Mouse (Mus musculus) testis, adult 2 months (tissue): Measurements from ENCODE around the gene Tex14. TPM values are rescaled to one million over a fixed set of nuclear protein-coding genes. Genes with fewer than 3 reads are reported as not detected.

Experiments used
- H3K27ac ChIP-seq: fragments of 200-500 bp; 2 replicates; pipeline ENCODE4 v1.5.1; 2012; ENCODE audit warnings: low read depth, low read length; ENCODE audit not compliant: control insufficient read depth, insufficient read depth
- H3K27me3 ChIP-seq: fragments of 200-500 bp; 2 replicates; pipeline ENCODE4 v1.6.1; 2012; ENCODE audit warnings: mild to moderate bottlenecking, low read length, moderate library complexity; ENCODE audit not compliant: control insufficient read depth, insufficient read depth
- H3K36me3 ChIP-seq: fragments of 200-500 bp; 2 replicates; pipeline ENCODE4 v1.6.1; 2012; ENCODE audit warnings: mild to moderate bottlenecking, low read length; ENCODE audit not compliant: control insufficient read depth, insufficient read depth
- H3K4me1 ChIP-seq: fragments of 200-500 bp; 2 replicates; pipeline ENCODE4 v1.6.1; 2012; ENCODE audit warnings: low read length; ENCODE audit not compliant: control insufficient read depth, insufficient read depth
- H3K4me3 ChIP-seq: fragments of 200-500 bp; 2 replicates; pipeline ENCODE4 v1.5.1; 2012; ENCODE audit warnings: low read depth, mild to moderate bottlenecking, low read length, moderate library complexity, mixed read lengths; ENCODE audit not compliant: control insufficient read depth
- CTCF ChIP-seq: fragments of 200-500 bp; IDR thresholded peaks from 2 replicates; pipeline ENCODE4 v1.5.1; 2012; ENCODE audit warnings: low read depth, mild to moderate bottlenecking, inconsistent platforms, low read length, moderate library complexity; ENCODE audit not compliant: control insufficient read depth, insufficient read depth, insufficient replicate concordance
- POLR2A ChIP-seq: fragments of 200-500 bp; IDR thresholded peaks from 2 replicates; pipeline ENCODE4 v1.6.1; 2012; ENCODE audit warnings: low read depth, mild to moderate bottlenecking, inconsistent platforms, low read length, moderate library complexity; ENCODE audit not compliant: control insufficient read depth
- polyA plus RNA-seq: library from polyadenylated mRNA; depleted of rRNA; stranded (reverse); fragments of >200 nt; gene quantifications from 2 replicates; pipeline ENCODE4 v1.2.3, GENCODE M21; 2012

Tex14 gene
- polyA plus RNA-seq, 1 experiment: 28.4 TPM

DNA sequence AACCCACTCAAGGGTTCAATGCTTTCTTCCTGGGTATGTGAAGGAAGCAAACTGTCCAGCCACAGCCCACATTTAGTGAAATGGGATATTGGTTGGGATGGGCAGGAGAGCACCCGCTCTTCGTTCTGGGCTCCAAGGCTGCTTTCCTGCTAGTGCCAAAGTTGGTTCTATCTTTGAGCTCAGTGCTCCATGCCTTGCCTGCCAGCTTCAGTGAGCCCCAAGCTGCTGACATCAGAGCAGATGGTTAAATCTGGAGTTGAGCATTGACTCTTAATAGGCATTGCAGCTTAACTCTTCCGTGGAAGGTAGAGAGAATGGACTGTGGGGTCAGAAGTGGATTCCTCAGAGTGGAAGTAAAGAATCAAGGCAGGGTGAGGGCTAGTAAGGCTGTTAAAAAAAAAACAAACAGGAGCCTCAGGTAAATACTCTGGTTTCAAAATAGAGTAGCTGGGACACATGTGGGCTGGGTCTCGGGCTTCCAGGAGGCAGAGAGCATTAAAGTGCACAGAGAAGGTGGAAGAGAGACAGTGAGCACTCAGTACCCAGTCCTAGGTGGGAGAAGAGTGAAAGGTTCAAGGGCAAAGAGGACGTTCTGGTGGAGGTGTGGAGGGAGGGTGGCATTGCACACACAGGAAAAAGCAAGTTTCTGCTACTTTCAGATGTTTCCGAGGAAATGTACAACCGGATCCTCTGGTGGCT is 163.5 kb downstream of the Tex14 start, which contains the start of gene Sept4:
Gene Sept4 (plus strand): TSS at position 649 of the 699 bp plus-strand sequence.
- Histone ChIP-seq H3K27me3 (no peaks in the 10 kb centered on the region), H3K27ac (no peak within 1 kb of the TSS), H3K4me3 (peak within 1 kb of the TSS; percentile 62), H3K36me3 (no peaks in the 10 kb centered on the region), H3K4me1 (peaks cover 4% of the 10 kb centered on the region; the same call in 1 of the 2 replicates)
- no peak for TF ChIP-seq POLR2A
- TF ChIP-seq CTCF: no peak

GRCm38 (mm10) chr11:87570743-87571142 is 165.9 kb downstream of the Tex14 start:
- H3K4me1 ChIP-seq: peaks cover 4% of the 10 kb centered on the region; the same call in 1 of the 2 replicates
- TF ChIP-seq CTCF (no peak), POLR2A (no peak)
- H3K36me3 ChIP-seq: no peaks in the 10 kb centered on the region
- H3K27ac ChIP-seq: no peak overlapping the region
- H3K4me3 ChIP-seq: no peak overlapping the region
- H3K27me3 ChIP-seq: no peaks in the 10 kb centered on the region

GRCm38 (mm10) chr11:87571361-87571950 is 166.6 kb downstream of the Tex14 start:
- no peaks in the 10 kb centered on the region for H3K36me3 ChIP-seq
- TF ChIP-seq CTCF (no peak), POLR2A (no peak)
- no peak overlapping the region for H3K27ac ChIP-seq
- no peaks in the 10 kb centered on the region for H3K27me3 ChIP-seq
- no peak overlapping the region for H3K4me3 ChIP-seq
- H3K4me1 ChIP-seq: peaks cover 4% of the 10 kb centered on the region; the same call in 1 of the 2 replicates

DNA sequence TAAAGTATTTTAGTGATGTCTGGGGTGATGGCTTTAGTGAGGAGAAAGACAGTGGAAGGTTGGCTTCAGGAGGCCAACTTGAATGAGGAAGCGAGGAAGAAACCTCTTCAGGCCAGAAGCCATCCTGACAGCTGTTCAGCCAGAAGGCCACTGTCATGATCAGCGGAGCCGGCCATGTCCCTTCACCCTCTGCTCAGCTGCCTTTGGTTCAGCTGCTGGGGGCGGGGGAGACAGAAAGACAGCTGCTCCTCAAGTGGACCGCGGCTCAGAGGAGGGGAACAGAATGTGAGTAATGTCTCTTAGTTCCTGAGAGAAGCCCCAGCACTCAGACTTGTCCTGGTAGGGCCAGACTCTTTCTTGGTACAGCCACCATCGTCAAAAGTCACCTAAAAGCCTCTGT is 168.9 kb downstream of the Tex14 start:
- H3K27ac ChIP-seq: no peak overlapping the region
- H3K27me3 ChIP-seq: no peaks in the 10 kb centered on the region
- no peaks in the 10 kb centered on the region for H3K36me3 ChIP-seq
- no peak for TF ChIP-seq CTCF
- TF ChIP-seq POLR2A: no peak
- H3K4me3 ChIP-seq: no peak overlapping the region
- peaks cover 6% of the 10 kb centered on the region for H3K4me1 ChIP-seq

DNA sequence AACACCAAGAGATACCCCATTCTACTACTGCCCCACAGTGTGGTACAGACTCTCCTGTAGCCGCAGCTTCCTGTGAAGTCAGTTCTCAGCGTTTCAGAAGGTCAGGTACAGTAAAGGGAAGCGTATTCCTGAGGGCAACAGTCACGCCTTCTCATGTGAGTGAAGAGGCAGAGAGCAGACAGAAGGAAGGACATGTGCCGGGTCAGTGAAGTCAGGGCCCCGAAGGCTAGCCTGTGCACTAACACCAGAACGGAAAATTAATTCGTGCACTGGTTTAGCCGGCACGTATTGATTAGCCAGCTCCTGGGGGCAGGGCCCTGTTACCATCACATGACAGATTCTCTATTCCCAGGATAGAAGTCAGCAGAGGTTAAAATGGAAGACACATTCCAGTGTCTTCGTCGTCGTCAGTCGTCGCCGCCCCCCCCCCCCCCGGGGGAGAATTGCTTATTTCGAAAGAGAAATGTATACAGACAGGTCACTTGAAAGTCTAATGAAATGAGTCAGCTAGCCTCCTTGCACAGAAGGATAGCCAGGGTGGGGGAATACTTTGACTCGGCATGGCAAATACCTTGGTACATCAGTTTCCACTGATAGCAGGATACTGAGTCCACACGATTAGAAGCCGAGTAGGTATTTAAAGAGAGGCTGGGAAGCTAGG is 169.8 kb downstream of the Tex14 start:
- TF ChIP-seq CTCF (no peak), POLR2A (no peak)
- H3K36me3 ChIP-seq: no peaks in the 10 kb centered on the region
- no peak overlapping the region for H3K27ac ChIP-seq
- no peaks in the 10 kb centered on the region for H3K27me3 ChIP-seq
- peaks cover 4% of the 10 kb centered on the region for H3K4me1 ChIP-seq
- H3K4me3 ChIP-seq: no peak overlapping the region

- Histone ChIP-seq H3K36me3 (no peaks in the 10 kb centered on the region), H3K27me3 (no peaks in the 10 kb centered on the region), H3K4me1 (peaks cover 2% of the 10 kb centered on the region), H3K27ac (no peak overlapping the region), H3K4me3 (no peak overlapping the region)
- TF ChIP-seq POLR2A: no peak
- no peak for TF ChIP-seq CTCF
Measured at GRCm38 (mm10) chr11:87577601-87578248, 172.9 kb downstream of the Tex14 start.

- Histone ChIP-seq H3K27ac (peak overlapping the region; percentile 12; the same call in 1 of the 2 replicates), H3K4me1 (peaks cover 2% of the 10 kb centered on the region)
- TF ChIP-seq POLR2A: no peak
- no peak for TF ChIP-seq CTCF
Measured at GRCm38 (mm10) chr11:87578249-87578962, 173.5 kb downstream of the Tex14 start.

More at GRCm38 (mm10) chr11:87578249-87578962, 173.5 kb downstream of the Tex14 start:
- Histone ChIP-seq H3K4me3 (peak overlapping the region; percentile 67), H3K27me3 (no peaks in the 10 kb centered on the region), H3K36me3 (no peaks in the 10 kb centered on the region)
